Mouse (Mus musculus): ENCODE measurements at regions not wholly inside any gene's neighbourhood (a gene's known extent, or its start where the extent isn't known, plus 50 kb on each side); places are given as distances from the start of the nearest gene placed in this dataset.

GRCm38 (mm10) chr15:97534878-97535277 lies 170.7 kb downstream of the Rpap3 start:
- H3K79me2 ChIP-seq (replicated peaks; ENCODE audit: control insufficient read depth, extremely low read depth, insufficient read depth, poor library complexity, severe bottlenecking) = no peaks in the 10 kb centered on the region
- no peak overlapping the region for H3K9ac ChIP-seq (ENCODE audit: insufficient read depth, low read depth)
- no peaks in the 10 kb centered on the region for H3K36me3 ChIP-seq (replicated peaks in 1 of 2; ENCODE audit: control insufficient read depth in 1 of 2, insufficient read depth in 1 of 2, low read length in 1 of 2)
- dilution Hi-C loops (cut with MboI; ENCODE audit: extremely low pct_ligation_motif_present, extremely low pct_unique_long_range_greater_than_20kb, low sequenced_read_pairs) (no loop called here), in situ Hi-C loops (cut with MboI; ENCODE audit: low pct_ligation_motif_present, low pct_unique_long_range_greater_than_20kb, low sequenced_read_pairs) (no loop called here)
- DNase-seq (ENCODE audit: extremely low read depth) = no peak
- no peaks in the 10 kb centered on the region for H3K27me3 ChIP-seq (replicated peaks)
- H3K4me1 ChIP-seq (ENCODE audit: control insufficient read depth in 1 of 2, insufficient read depth in 2 of 2) = no peaks in the 10 kb centered on the region
- no peak overlapping the region for H3K27ac ChIP-seq (ENCODE audit: insufficient read depth, low read depth)
- H3K9me3 ChIP-seq (replicated peaks; ENCODE audit: low read length) = peaks cover 8% of the 10 kb centered on the region
- no peak for TF ChIP-seq ZMIZ1 (IDR thresholded peaks at IDR 0.05; ENCODE audit: low read depth, low read length)
- no peak for TF ChIP-seq IRF4 (IDR thresholded peaks at IDR 0.05; ENCODE audit: low read depth, low read length)
- no peak for TF ChIP-seq TBP (conservative IDR thresholded peaks at IDR 0.05; ENCODE audit: low read depth, low read length)
- no peak for TF ChIP-seq PAX5 (IDR thresholded peaks at IDR 0.05; ENCODE audit: low read length)
- TF ChIP-seq TCF12 (IDR thresholded peaks at IDR 0.05; ENCODE audit: low read depth, low read length) = no peak
- no peak for TF ChIP-seq ZC3H11A (IDR thresholded peaks at IDR 0.05; ENCODE audit: low read depth, low read length)
- no peak for TF ChIP-seq EP300 (IDR thresholded peaks at IDR 0.05; ENCODE audit: low read length)
- TF ChIP-seq UBTF (IDR thresholded peaks at IDR 0.05; ENCODE audit: low read depth, low read length) = no peak
- no peak for TF ChIP-seq MAX (IDR thresholded peaks at IDR 0.05; ENCODE audit: low read length)
- no peak for TF ChIP-seq USF2 (conservative IDR thresholded peaks at IDR 0.05; ENCODE audit: low read depth, low read length)
- TF ChIP-seq NELFE (IDR thresholded peaks at IDR 0.05; ENCODE audit: low read depth, low read length) = no peak
- no peak overlapping the region for H3K4me2 ChIP-seq (ENCODE audit: insufficient read depth, low read depth, poor library complexity, severe bottlenecking)
- H3K4me3 ChIP-seq (replicated peaks in 1 of 3; ENCODE audit: low read depth in 2 of 3, low read length in 2 of 3, poor library complexity in 1 of 3) = no peak overlapping the region

- H3K27ac ChIP-seq (ENCODE audit: insufficient read depth, low read depth) = no peak overlapping the region
- no peak for DNase-seq (ENCODE audit: extremely low read depth)
These were observed 171.9 kb downstream of the Rpap3 start for GRCm38 (mm10) chr15:97533553-97534291.

More at GRCm38 (mm10) chr15:97533553-97534291, 171.9 kb downstream of the Rpap3 start:
- Histone ChIP-seq H3K9ac (ENCODE audit: insufficient read depth, low read depth) (no peak overlapping the region), H3K4me1 (ENCODE audit: control insufficient read depth in 1 of 2, insufficient read depth in 2 of 2) (no peaks in the 10 kb centered on the region), H3K4me3 (replicated peaks in 1 of 3; ENCODE audit: low read depth in 2 of 3, low read length in 2 of 3, poor library complexity in 1 of 3) (no peak overlapping the region), H3K36me3 (replicated peaks in 1 of 2; ENCODE audit: control insufficient read depth in 1 of 2, insufficient read depth in 1 of 2, low read length in 1 of 2) (no peaks in the 10 kb centered on the region), H3K79me2 (replicated peaks; ENCODE audit: control insufficient read depth, extremely low read depth, insufficient read depth, poor library complexity, severe bottlenecking) (no peaks in the 10 kb centered on the region), H3K27me3 (replicated peaks) (no peaks in the 10 kb centered on the region), H3K4me2 (ENCODE audit: insufficient read depth, low read depth, poor library complexity, severe bottlenecking) (no peak overlapping the region), H3K9me3 (replicated peaks; ENCODE audit: low read length) (peaks cover 3% of the 10 kb centered on the region)
- TF ChIP-seq POLR2A (IDR thresholded peaks at IDR 0.05; ENCODE audit: low read depth, low read length) = no peak
- no peak for TF ChIP-seq CTCF (conservative IDR thresholded peaks at IDR 0.05 in 1 of 2, IDR thresholded peaks at IDR 0.05 in 1 of 2; ENCODE audit: low read depth in 2 of 2, low read length in 2 of 2)
- no peak for TF ChIP-seq KAT2A (IDR thresholded peaks at IDR 0.05; ENCODE audit: insufficient replicate concordance, low read length)
- TF ChIP-seq MAZ (IDR thresholded peaks at IDR 0.05; ENCODE audit: low read depth, low read length) = no peak
- TF ChIP-seq ZMIZ1 (IDR thresholded peaks at IDR 0.05; ENCODE audit: low read depth, low read length) = no peak
- TF ChIP-seq JUND (conservative IDR thresholded peaks at IDR 0.05; ENCODE audit: low read depth, low read length) = no peak
- no peak for TF ChIP-seq ZNF384 (IDR thresholded peaks at IDR 0.05; ENCODE audit: low read depth, low read length)
- no peak for TF ChIP-seq ZKSCAN1 (IDR thresholded peaks at IDR 0.05; ENCODE audit: borderline replicate concordance, low read depth, low read length)
- no peak for TF ChIP-seq ELF1 (IDR thresholded peaks at IDR 0.05; ENCODE audit: low read depth, low read length)
- TF ChIP-seq CHD1 (IDR thresholded peaks at IDR 0.05; ENCODE audit: low read depth, low read length) = no peak
- no peak for TF ChIP-seq SIN3A (IDR thresholded peaks at IDR 0.05; ENCODE audit: low read length)
- no peak for TF ChIP-seq HCFC1 (IDR thresholded peaks at IDR 0.05; ENCODE audit: low read depth, low read length)
- no peak for TF ChIP-seq UBTF (IDR thresholded peaks at IDR 0.05; ENCODE audit: low read depth, low read length)
- no peak for TF ChIP-seq RCOR1 (conservative IDR thresholded peaks at IDR 0.05; ENCODE audit: low read depth, low read length)
- TF ChIP-seq POLR2AphosphoS2 (IDR thresholded peaks at IDR 0.05; ENCODE audit: low read depth, low read length) = no peak
- TF ChIP-seq BHLHE40 (IDR thresholded peaks at IDR 0.05; ENCODE audit: low read depth, low read length) = no peak
- dilution Hi-C loops (cut with MboI; ENCODE audit: extremely low pct_ligation_motif_present, extremely low pct_unique_long_range_greater_than_20kb, low sequenced_read_pairs) = no loop called here
- in situ Hi-C loops (cut with MboI; ENCODE audit: low pct_ligation_motif_present, low pct_unique_long_range_greater_than_20kb, low sequenced_read_pairs) = no loop called here
